Mouse (Mus musculus) layer of hippocampus, postnatal 14 days (tissue): ENCODE measurements around the gene Snx5. TPM values are rescaled to one million over a fixed set of nuclear protein-coding genes. Genes with fewer than 3 reads are reported as not detected.

Experiments
- DNase-seq, 2 experiments: peaks; one replicate each; pipeline ENCODE4 v3.0.0; 2021 to 2022; ENCODE audit warnings: low spot score in 2 of 2, mixed read lengths in 1 of 2
- total RNA-seq, 2 experiments: library from RNA; stranded (reverse); gene quantifications; 2 replicates each; pipeline ENCODE4 v1.2.3; 2021

Gene Snx5
- total RNA-seq, 2 experiments from 2014 or later: 65.8 to 66.5 TPM

DNA sequence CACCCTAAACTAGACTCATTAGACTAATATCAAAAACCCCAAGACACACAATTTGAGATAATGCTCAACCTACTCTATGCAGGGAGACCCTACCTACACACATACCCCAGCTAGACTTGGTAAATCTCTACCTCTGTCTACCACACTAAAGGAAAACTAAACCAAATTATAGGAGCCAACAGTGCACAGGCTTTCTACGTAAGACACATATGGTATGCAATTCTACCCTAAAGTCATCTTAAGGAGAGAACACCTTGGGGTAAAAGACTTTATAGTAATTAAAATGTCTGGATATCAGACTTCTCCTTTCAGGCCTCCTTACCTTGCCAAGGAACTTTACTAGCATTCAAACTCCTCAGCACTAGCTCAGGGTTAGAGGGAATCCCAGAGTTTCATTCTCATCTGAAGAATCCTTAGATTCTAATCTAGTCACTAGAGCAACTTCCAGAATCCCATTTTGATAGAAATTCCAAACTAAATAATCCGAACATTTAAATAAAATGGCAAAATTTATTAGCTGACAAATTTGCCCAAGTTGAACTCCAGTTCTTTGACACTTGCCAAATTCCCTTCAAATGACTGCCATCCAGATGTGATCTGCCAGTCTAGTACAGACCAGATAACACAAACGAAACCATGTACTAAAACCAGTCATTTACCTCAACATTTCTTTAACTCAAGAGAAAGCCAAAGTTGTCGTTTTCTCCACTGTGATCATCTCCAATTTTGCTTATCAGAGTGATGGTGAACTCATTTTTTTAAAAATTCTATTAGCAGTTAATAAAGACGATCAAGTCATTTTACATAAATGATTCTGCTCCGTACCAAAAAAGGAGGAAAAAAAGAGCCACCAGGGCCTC, 2.0 kb downstream of the Snx5 start:
- DNase-seq: no peak

GRCm38 (mm10) chr2:144267731-144268015, 3.0 kb downstream of the Snx5 start:
- DNase-seq: no peak

- no peak for DNase-seq
Measured at GRCm38 (mm10) chr2:144267004-144267730, 3.5 kb downstream of the Snx5 start.

- DNase-seq: no peak
Measured at GRCm38 (mm10) chr2:144265916-144266683, 4.6 kb downstream of the Snx5 start.

- DNase-seq: no peak
Measured at GRCm38 (mm10) chr2:144265120-144265488, 5.6 kb downstream of the Snx5 start.

DNA sequence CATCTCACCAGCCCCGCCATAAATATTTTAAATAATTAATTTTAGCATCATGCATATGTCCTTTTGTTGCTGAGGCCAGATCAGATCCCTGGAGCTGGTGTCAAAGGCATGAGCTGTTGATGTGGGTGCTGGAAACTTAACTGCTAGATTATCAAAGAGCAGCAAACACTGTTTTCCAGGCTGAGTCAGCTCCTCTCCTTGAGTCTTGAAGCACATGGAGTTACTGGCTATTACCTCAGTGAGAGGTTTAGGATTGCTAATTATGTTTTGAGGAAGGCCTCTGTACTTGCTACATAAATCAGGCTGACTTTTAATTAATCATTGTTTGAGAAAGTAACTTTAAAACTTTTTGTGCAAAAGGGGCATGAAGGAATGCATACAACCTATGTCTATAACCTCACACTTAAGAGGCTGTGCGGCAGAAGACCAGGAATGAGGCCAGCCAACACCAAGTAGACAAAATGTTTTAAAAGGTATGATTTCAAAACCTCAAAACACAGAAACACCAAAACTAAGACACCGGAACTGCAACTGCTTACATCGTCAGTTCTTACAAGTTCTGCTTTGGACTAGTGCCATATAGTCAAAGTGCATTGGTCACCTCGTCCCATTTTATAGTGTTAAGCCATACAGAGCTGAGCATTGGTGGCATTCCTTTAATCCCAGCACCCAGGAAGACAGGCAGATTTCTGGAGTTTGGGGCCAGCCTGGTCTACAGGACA, 6.1 kb downstream of the Snx5 start:
- no peak for DNase-seq

DNA sequence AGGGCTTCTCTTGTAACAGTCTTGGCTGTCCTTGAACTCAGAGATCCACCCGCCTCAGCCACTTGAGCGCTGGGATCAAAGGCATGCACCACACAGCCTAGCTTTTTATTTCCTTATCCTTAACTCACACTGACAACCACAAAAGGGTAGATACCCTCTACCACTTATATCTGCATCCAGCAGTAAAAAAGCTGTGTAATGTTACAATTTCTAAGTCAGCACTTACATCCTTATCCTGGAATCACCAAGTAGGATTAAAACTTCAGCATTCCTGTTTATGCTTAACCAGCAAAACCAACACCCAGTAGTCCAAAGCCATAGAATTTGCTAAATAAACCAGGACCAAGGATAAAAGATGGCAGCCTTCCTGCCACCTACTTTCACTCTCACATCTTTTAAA, 7.9 kb downstream of the Snx5 start:
- DNase-seq: no peak

GRCm38 (mm10) chr2:144250111-144250510, 20.6 kb downstream of the Snx5 start:
- DNase-seq: no peak

GRCm38 (mm10) chr2:144248613-144249376, 21.9 kb downstream of the Snx5 start:
- no peak for DNase-seq

- no peak for DNase-seq
Measured at GRCm38 (mm10) chr2:144247337-144247978, 23.2 kb downstream of the Snx5 start.

GRCm38 (mm10) chr2:144246270-144246669, 24.4 kb downstream of the Snx5 start:
- DNase-seq: no peak

DNA sequence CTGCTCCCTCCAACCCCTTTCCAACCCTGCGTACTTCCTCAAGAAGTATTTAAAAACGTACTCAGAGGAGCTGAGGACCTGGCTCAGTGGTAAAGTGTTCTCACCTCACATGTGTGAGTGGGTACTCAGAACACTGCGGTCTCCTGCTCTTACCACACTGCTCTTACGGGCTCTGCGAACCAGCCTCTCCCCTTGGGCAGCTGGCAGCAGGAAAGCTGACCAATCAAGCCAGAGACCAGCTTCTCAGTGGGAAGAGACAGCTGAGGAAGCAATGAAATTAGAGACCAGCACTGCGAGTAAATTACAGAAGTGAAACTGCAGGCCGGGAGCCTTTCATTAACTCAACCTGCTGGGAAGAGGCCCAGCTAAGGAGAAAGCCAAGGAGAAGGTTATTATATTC, 25.2 kb downstream of the Snx5 start:
- DNase-seq: no peak

DNA sequence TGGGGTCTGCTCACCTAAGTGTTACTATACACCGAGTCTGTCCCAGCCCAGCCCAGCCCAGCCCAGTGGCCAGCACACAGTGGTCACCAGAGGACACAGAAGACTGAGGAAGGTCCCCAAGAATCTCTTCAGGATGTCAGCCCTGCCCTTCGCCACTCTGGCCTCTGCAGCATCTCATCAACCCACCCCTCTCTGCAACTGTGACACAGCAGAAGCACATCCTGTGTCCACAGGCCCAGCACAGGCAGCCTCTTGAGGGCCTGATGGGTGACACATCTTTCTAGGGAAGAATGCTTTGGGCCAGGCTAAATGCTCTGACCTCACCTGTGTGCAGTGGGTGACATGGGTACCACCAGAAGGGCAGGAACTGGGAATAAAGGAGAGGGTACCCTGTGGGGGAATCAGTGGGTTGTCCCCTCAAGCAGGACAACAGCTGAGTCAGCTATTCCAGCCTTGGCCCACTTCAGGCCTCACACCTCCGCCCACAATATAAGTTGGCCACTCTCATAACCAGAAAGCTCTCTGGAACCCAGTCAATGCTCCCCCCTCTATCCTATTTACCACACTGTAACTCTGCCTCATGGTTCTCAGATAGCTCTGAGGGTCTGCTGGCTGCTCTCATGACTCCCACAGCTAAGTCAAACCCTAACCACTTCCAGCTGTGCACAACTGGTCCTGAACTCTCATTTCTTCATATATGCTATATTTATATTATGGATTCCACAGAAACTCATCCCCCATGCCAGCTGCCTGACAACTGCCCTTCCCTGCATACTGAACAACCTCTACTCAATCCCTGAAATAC, 30.4 kb downstream of the Snx5 start:
- DNase-seq: no peak

GRCm38 (mm10) chr2:144239318-144239717, 31.4 kb downstream of the Snx5 start:
- DNase-seq: no peak

DNA sequence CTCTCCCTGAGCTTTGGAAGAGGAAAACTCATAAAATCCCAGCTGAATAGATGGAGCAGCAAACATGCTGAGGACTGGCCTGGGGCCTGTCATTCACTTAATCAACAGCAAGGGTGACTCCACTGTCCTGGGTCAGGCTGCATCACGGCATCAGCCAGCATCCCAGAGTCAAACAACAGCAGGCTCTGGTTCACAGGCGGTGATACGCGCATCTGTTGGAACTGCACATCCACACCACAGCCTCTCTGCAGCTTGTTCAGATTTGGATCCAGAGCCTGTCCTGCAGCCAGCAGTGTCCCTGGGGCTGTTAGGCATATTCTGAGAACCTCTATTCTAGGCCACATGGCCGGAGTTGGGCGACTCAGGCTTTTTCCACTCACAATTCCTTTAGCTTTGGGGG, 32.4 kb downstream of the Snx5 start:
- no peak for DNase-seq

GRCm38 (mm10) chr2:144236791-144237584, 33.7 kb downstream of the Snx5 start:
- no peak for DNase-seq

GRCm38 (mm10) chr2:144235776-144236175, 34.9 kb downstream of the Snx5 start:
- no peak for DNase-seq

GRCm38 (mm10) chr2:144233534-144233933, 37.2 kb downstream of the Snx5 start:
- no peak for DNase-seq
